Mouse (Mus musculus): ENCODE measurements around the gene Adh6b.

GRCm38 (mm10) chr3:138335566-138335965 is 6.0 kb upstream of the Adh6b start:
- TF ChIP-seq CTCF (IDR thresholded peaks at IDR 0.05; ENCODE audit: low read depth, low read length) (no peak), TAL1 (conservative IDR thresholded peaks at IDR 0.05; ENCODE audit: low read depth, low read length) (no peak), POLR2AphosphoS5 (IDR thresholded peaks at IDR 0.05; ENCODE audit: insufficient replicate concordance, low read depth, low read length) (no peak)
